Mouse (Mus musculus) retina, embryonic 14.5 days (tissue): Measurements from ENCODE around the gene Vmn2r114.
"Not testable (repeated sequence)": the region's sequence is repeated elsewhere in the genome, so short reads cannot be mapped to it uniquely, and the experiment has no call there.

ENCODE experiments used
- DNase-seq: peaks from one replicate; pipeline ENCODE4 v3.0.0-alpha.2; 2015; ENCODE audit warnings: low spot score

The Vmn2r114 gene

GRCm38 (mm10) chr17:23312437-23312836, at the start of gene Vmn2r114:
Vmn2r114 (minus strand) TSS chr17:23312537.
- DNase-seq = not testable (repeated sequence)

DNA sequence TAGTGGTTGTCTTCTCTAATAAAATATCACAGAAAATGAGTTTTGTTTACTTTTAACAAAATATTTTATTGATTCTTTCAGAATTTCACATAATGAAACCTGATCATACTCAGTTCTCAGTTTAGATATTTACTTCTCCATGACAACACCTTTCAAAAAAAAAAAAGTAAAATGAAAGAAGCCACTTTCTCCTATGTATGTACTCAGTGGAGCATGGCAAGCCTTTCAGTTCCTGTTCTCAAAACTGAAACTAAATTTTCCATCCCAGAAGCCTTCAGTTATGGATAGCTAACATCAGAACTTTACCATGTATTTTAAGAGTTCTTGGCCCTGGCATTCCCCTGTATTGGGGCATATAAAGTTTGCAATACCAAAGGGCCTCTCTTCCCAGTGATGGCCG, 39.3 kb upstream of the Vmn2r114 start:
- DNase-seq = no peak

DNA sequence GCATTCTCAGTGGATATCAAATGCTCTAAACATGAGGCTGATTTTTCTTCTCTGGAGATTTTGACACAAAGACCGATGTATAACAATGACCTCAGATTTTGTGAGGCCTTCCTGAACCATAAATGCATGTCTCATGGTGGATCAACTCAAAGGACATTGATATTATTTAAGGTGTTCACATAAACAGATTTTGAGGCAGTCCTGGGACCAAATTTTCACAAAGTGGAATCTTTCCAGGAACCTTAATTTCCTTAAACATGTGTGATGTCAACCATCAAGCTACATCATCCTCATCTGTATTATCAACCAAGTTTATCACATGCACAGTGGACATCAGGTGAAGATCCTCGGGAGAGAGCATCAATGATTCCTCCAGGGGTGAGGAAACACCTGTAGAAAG, 31.1 kb upstream of the Vmn2r114 start, which contains the start of gene Vmn2r115:
TSS of gene Vmn2r115 (plus strand) at position 301 of the 400 bp plus-strand sequence.
- not testable (repeated sequence) for DNase-seq

DNA sequence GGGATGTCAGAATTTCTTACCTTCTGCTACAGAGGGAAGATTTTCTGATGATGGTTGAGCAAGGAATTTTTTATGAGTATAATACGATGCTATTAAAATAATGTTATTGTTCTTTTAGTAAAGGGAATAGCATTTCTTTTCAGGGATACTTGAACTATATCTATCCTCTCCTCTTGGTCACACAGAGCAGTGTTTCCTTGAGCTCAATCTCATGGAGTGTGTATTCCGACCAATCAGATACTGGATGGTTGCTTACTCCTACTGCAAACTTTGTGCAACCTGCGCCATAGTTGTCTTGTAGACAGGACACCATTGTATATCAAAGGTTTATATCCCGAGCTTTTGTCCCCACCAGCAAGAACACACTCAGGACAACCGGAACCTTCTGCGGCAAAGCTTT, 18.3 kb upstream of the Vmn2r114 start:
- DNase-seq = no peak
